Mouse (Mus musculus) MEL (cell line): ENCODE data around the gene Smg1. TPM values are rescaled to one million over a fixed set of nuclear protein-coding genes. Genes with fewer than 3 reads are reported as not detected.

Experiments
- DNase-seq: peaks from one replicate; pipeline ENCODE4 v3.0.0; 2011; ENCODE audit warnings: low read depth, low spot score
- H3K27ac ChIP-seq: 2 replicates; pipeline ENCODE4 v1.5.1; 2012; ENCODE audit warnings: low read depth, mild to moderate bottlenecking, control low read depth, low read length, moderate library complexity; ENCODE audit not compliant: control insufficient read depth
- H3K27me3 ChIP-seq, 2 experiments: fragments of 150-350 bp in 1 of 2; sonication (generic) in 1 of 2; 2 replicates each; pipeline ENCODE4 v1.6.1; 2012; ENCODE audit warnings: low read length in 2 of 2, mild to moderate bottlenecking in 2 of 2, improper control_type of control experiment in 1 of 2, moderate library complexity in 1 of 2; ENCODE audit not compliant: insufficient read depth in 2 of 2, control insufficient read depth in 1 of 2
- H3K36me3 ChIP-seq, 2 experiments: 2 replicates each; pipeline ENCODE4 v1.6.1; 2012 to 2014; ENCODE audit warnings: low read length in 2 of 2, improper control_type of control experiment in 1 of 2, inconsistent platforms in 1 of 2, mild to moderate bottlenecking in 1 of 2; ENCODE audit not compliant: insufficient read depth in 2 of 2, control insufficient read depth in 1 of 2
- H3K4me1 ChIP-seq, 2 experiments: fragments of 150-350 bp in 1 of 2; sonication (generic) in 1 of 2; 2 replicates each; pipeline ENCODE4 v1.6.1; 2012; ENCODE audit warnings: low read length in 2 of 2, improper control_type of control experiment in 1 of 2, mild to moderate bottlenecking in 1 of 2; ENCODE audit not compliant: insufficient read depth in 2 of 2, control insufficient read depth in 1 of 2
- H3K4me3 ChIP-seq, 2 experiments: fragments of 150-350 bp in 1 of 2; sonication (generic) in 1 of 2; 2 replicates each; pipeline ENCODE4 v1.5.1; 2012; ENCODE audit warnings: low read depth in 2 of 2, low read length in 2 of 2, mild to moderate bottlenecking in 2 of 2, moderate library complexity in 2 of 2, control low read depth in 1 of 2, improper control_type of control experiment in 1 of 2; ENCODE audit not compliant: control insufficient read depth in 1 of 2, insufficient read depth in 1 of 2
- H3K79me2 ChIP-seq: 2 replicates; pipeline ENCODE4 v1.6.1; 2012; ENCODE audit warnings: mild to moderate bottlenecking, low read length, moderate library complexity; ENCODE audit not compliant: control insufficient read depth, poor library complexity, insufficient read depth
- H3K9ac ChIP-seq: 2 replicates; pipeline ENCODE4 v1.6.1; 2012; ENCODE audit warnings: low read depth, mild to moderate bottlenecking, control low read depth, low read length, moderate library complexity; ENCODE audit not compliant: control insufficient read depth, poor library complexity, severe bottlenecking
- H3K9me3 ChIP-seq: fragments of 150-350 bp; sonication (generic); replicated peaks from 2 replicates; pipeline ENCODE4 v1.6.1; 2012; ENCODE audit warnings: mild to moderate bottlenecking, low read length, improper control_type of control experiment, moderate library complexity; ENCODE audit not compliant: insufficient read depth
- BHLHE40 ChIP-seq: IDR thresholded peaks from 2 replicates; pipeline ENCODE4 v1.6.1; 2012; ENCODE audit warnings: low read depth, mild to moderate bottlenecking, inconsistent platforms, low read length, improper control_type of control experiment, borderline replicate concordance
- CHD2 ChIP-seq: IDR thresholded peaks from 2 replicates; pipeline ENCODE4 v1.6.1; 2011; ENCODE audit warnings: low read length, improper control_type of control experiment
- CTCF ChIP-seq, 3 experiments: IDR thresholded peaks in 2 of 3; conservative IDR thresholded peaks in 1 of 3; 2 replicates each; pipeline ENCODE4 v1.5.1; 2011 to 2012; ENCODE audit warnings: low read length in 3 of 3, low read depth in 2 of 3, mild to moderate bottlenecking in 2 of 3, improper control_type of control experiment in 1 of 3, inconsistent platforms in 1 of 3, mixed read lengths in 1 of 3, moderate library complexity in 1 of 3; ENCODE audit not compliant: control insufficient read depth in 1 of 3, insufficient read depth in 1 of 3, poor library complexity in 1 of 3, severe bottlenecking in 1 of 3
- E2F4 ChIP-seq: IDR thresholded peaks from 2 replicates; pipeline ENCODE4 v1.6.1; 2011; ENCODE audit warnings: low read depth, low read length, improper control_type of control experiment, borderline replicate concordance
- ELF1 ChIP-seq: IDR thresholded peaks from 2 replicates; pipeline ENCODE4 v1.6.1; 2014; ENCODE audit warnings: low read depth, mild to moderate bottlenecking, inconsistent platforms, low read length, improper control_type of control experiment, moderate library complexity
- EP300 ChIP-seq, 2 experiments: IDR thresholded peaks; 2 replicates each; pipeline ENCODE4 v1.6.1; 2011; ENCODE audit warnings: improper control_type of control experiment in 2 of 2, low read length in 2 of 2, low read depth in 1 of 2, mild to moderate bottlenecking in 1 of 2
- GABPA ChIP-seq: IDR thresholded peaks from 2 replicates; pipeline ENCODE4 v1.6.1; 2012; ENCODE audit warnings: low read depth, mild to moderate bottlenecking, inconsistent platforms, low read length, improper control_type of control experiment, moderate library complexity
- GATA1 ChIP-seq: IDR thresholded peaks from 2 replicates; pipeline ENCODE4 v1.6.1; 2011; ENCODE audit warnings: low read depth, low read length, improper control_type of control experiment
- HCFC1 ChIP-seq: IDR thresholded peaks from 2 replicates; pipeline ENCODE4 v1.6.1; 2012; ENCODE audit warnings: low read depth, mild to moderate bottlenecking, inconsistent platforms, low read length, improper control_type of control experiment, moderate library complexity
- JUND ChIP-seq: IDR thresholded peaks from 2 replicates; pipeline ENCODE4 v1.6.1; 2011; ENCODE audit warnings: low read depth, mild to moderate bottlenecking, improper control_type of control experiment, low read length
- KAT2A ChIP-seq: conservative IDR thresholded peaks from 2 replicates; pipeline ENCODE4 v1.6.1; 2012; ENCODE audit warnings: low read depth, low read length, improper control_type of control experiment, inconsistent platforms
- MAFK ChIP-seq: IDR thresholded peaks from 2 replicates; pipeline ENCODE4 v1.6.1; 2011; ENCODE audit warnings: low read depth, mild to moderate bottlenecking, low read length, improper control_type of control experiment, borderline replicate concordance
- MAZ ChIP-seq: IDR thresholded peaks from 2 replicates; pipeline ENCODE4 v1.6.1; 2012; ENCODE audit warnings: low read depth, mild to moderate bottlenecking, inconsistent platforms, low read length, improper control_type of control experiment
- MEF2A ChIP-seq: IDR thresholded peaks from 2 replicates; pipeline ENCODE4 v1.6.1; 2014; ENCODE audit warnings: low read depth, mild to moderate bottlenecking, inconsistent platforms, low read length, improper control_type of control experiment; ENCODE audit not compliant: poor library complexity, insufficient replicate concordance, severe bottlenecking; ENCODE audit errors: extremely low read depth
- MXI1 ChIP-seq: IDR thresholded peaks from 2 replicates; pipeline ENCODE4 v1.6.1; 2011; ENCODE audit warnings: mild to moderate bottlenecking, low read depth, low read length, improper control_type of control experiment
- NELFE ChIP-seq: IDR thresholded peaks from 2 replicates; pipeline ENCODE4 v1.6.1; 2011; ENCODE audit warnings: low read depth, low read length, improper control_type of control experiment
- NRF1 ChIP-seq: IDR thresholded peaks from 2 replicates; pipeline ENCODE4 v1.6.1; 2014; ENCODE audit warnings: low read depth, mild to moderate bottlenecking, inconsistent platforms, low read length, improper control_type of control experiment, moderate library complexity; ENCODE audit not compliant: poor library complexity, insufficient read depth, severe bottlenecking
- POLR2AphosphoS2 ChIP-seq: IDR thresholded peaks from 2 replicates; pipeline ENCODE4 v1.6.1; 2011; ENCODE audit warnings: low read length, improper control_type of control experiment
- POLR2AphosphoS5 ChIP-seq: IDR thresholded peaks from 2 replicates; pipeline ENCODE4 v1.6.1; 2012; ENCODE audit warnings: low read depth, borderline replicate concordance, mild to moderate bottlenecking, inconsistent platforms, low read length, moderate library complexity, mixed read lengths
- RCOR1 ChIP-seq: IDR thresholded peaks from 2 replicates; pipeline ENCODE4 v1.6.1; 2012; ENCODE audit warnings: low read depth, mild to moderate bottlenecking, inconsistent platforms, low read length, improper control_type of control experiment
- SIN3A ChIP-seq: IDR thresholded peaks from 2 replicates; pipeline ENCODE4 v1.6.1; 2012; ENCODE audit warnings: low read length, improper control_type of control experiment, inconsistent platforms
- TBP ChIP-seq: IDR thresholded peaks from 2 replicates; pipeline ENCODE4 v1.8.0; 2011; ENCODE audit warnings: low read depth, low read length, improper control_type of control experiment
- UBTF ChIP-seq: IDR thresholded peaks from 2 replicates; pipeline ENCODE4 v1.6.1; 2012; ENCODE audit warnings: low read depth, mild to moderate bottlenecking, inconsistent platforms, low read length, improper control_type of control experiment, moderate library complexity, borderline replicate concordance; ENCODE audit not compliant: insufficient read depth
- ZC3H11A ChIP-seq: IDR thresholded peaks from 2 replicates; pipeline ENCODE4 v1.6.1; 2012; ENCODE audit warnings: low read depth, mild to moderate bottlenecking, inconsistent platforms, low read length, improper control_type of control experiment
- ZKSCAN1 ChIP-seq: IDR thresholded peaks from 2 replicates; pipeline ENCODE4 v1.6.1; 2012; ENCODE audit warnings: low read depth, mild to moderate bottlenecking, inconsistent platforms, low read length, improper control_type of control experiment, moderate library complexity
- polyA plus RNA-seq, 2 experiments: library from polyadenylated mRNA; stranded (reverse) in 1 of 2; unstranded in 1 of 2; fragments of >175 nt in 1 of 2; fragments of >200 nt in 1 of 2; gene quantifications; 2 replicates each; pipeline versions ENCODE4 v1.2.1 to v1.2.4; 2012; ENCODE audit warnings: low replicate concordance in 2 of 2, low read depth in 1 of 2; ENCODE audit not compliant: insufficient read length in 2 of 2, insufficient read depth in 1 of 2, missing spikeins in 1 of 2
- total RNA-seq: library from RNA; depleted of rRNA; stranded (reverse); fragments of 300-350 nt; gene quantifications from 2 replicates; pipeline ENCODE4 v1.2.3, GENCODE M21; 2012

The Smg1 gene
- total and polyA plus RNA-seq, 3 experiments, result 24.2 to 49.6 (median 32.6) TPM

DNA sequence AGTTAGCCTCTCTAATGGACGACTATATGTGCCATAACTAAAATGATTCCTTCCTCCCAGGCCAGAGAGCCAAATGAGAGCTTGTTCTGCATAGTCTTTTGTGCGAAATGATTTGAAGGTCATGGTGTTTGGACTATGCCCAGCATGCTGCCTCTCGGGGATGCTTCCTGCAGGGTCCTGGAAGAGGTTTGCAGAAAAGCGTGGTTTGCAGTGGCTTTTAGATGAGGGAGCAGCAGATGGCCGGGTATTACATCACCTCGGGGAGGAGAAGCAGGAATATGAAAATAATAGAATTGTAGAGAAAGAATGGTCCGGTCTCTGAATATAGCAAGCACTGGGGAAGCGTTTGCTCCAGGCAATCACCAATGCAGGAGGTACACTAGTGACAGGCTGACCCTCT, 11.0 kb upstream of the Smg1 start:
- H3K4me1 ChIP-seq, result no peaks in the 10 kb centered on the region; a peak in 1 of 4 replicates

DNA sequence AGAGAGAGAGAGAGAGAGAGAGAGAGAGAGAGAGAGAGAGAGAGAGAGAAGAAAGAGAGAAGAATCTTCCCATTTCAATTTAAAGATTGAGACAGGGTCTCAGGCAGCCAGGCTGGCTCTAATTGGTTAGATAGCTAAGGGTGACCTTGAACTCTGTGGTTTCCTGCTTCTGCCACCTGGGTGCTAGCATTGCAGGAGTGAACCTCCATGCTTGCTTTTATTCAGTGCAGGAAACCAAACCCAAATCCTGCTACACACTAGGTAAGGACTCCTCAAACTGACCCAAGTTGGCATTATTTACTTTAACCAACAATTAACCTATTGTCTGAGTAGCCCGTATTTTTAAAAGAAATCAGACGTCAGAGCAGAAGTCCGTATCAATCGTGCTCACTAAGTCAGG, 10.5 kb upstream of the Smg1 start:
- H3K27me3 ChIP-seq, result no peaks in the 10 kb centered on the region
- no peak overlapping the region for H3K9ac ChIP-seq
- DNase-seq, result no peak
- no peak for TF ChIP-seq SIN3A
- no peak for TF ChIP-seq UBTF
- TF ChIP-seq TBP, result no peak
- TF ChIP-seq ELF1, result no peak
- TF ChIP-seq MXI1, result no peak
- TF ChIP-seq POLR2AphosphoS5, result no peak
- TF ChIP-seq ZKSCAN1, result no peak
- TF ChIP-seq RCOR1, result no peak
- no peak for TF ChIP-seq HCFC1
- no peak for TF ChIP-seq KAT2A
- no peak for TF ChIP-seq MAZ
- no peak for TF ChIP-seq EP300 (IDR thresholded peaks at IDR 0.05; ENCODE audit: low read depth in 1 of 2, low read length in 2 of 2)
- TF ChIP-seq GABPA, result no peak
- no peak for TF ChIP-seq E2F4
- TF ChIP-seq CTCF (IDR thresholded peaks at IDR 0.05 in 2 of 3, conservative IDR thresholded peaks at IDR 0.05 in 1 of 3; ENCODE audit: control insufficient read depth in 1 of 3, insufficient read depth in 1 of 3, low read depth in 2 of 3, low read length in 3 of 3, poor library complexity in 1 of 3, severe bottlenecking in 1 of 3), result no peak
- no peak for TF ChIP-seq CHD2
- no peak overlapping the region for H3K27ac ChIP-seq
- H3K9me3 ChIP-seq, result no peaks in the 10 kb centered on the region
- H3K79me2 ChIP-seq, result no peaks in the 10 kb centered on the region
- no peaks in the 10 kb centered on the region for H3K36me3 ChIP-seq
- no peaks in the 10 kb centered on the region; a peak in 1 of 4 replicates for H3K4me1 ChIP-seq
- H3K4me3 ChIP-seq, result no peak overlapping the region

More for the DNA sequence above, 11.0 kb upstream of the Smg1 start:
- no peak for TF ChIP-seq ZC3H11A
- TF ChIP-seq NRF1, result no peak
- no peak for TF ChIP-seq MAFK
- TF ChIP-seq JUND, result no peak
- no peak for TF ChIP-seq BHLHE40
- no peak for TF ChIP-seq HCFC1
- no peak for TF ChIP-seq CTCF (IDR thresholded peaks at IDR 0.05 in 2 of 3, conservative IDR thresholded peaks at IDR 0.05 in 1 of 3; ENCODE audit: control insufficient read depth in 1 of 3, insufficient read depth in 1 of 3, low read depth in 2 of 3, low read length in 3 of 3, poor library complexity in 1 of 3, severe bottlenecking in 1 of 3)
- no peak for TF ChIP-seq CHD2
- no peak for TF ChIP-seq RCOR1
- no peak for TF ChIP-seq MEF2A
- TF ChIP-seq POLR2AphosphoS2, result no peak
- no peak for TF ChIP-seq GATA1
- TF ChIP-seq NELFE, result no peak
- Histone ChIP-seq H3K9me3 (no peaks in the 10 kb centered on the region), H3K4me3 (no peak overlapping the region), H3K79me2 (no peaks in the 10 kb centered on the region), H3K9ac (no peak overlapping the region), H3K27ac (no peak overlapping the region), H3K27me3 (no peaks in the 10 kb centered on the region), H3K36me3 (no peaks in the 10 kb centered on the region)
- no peak for DNase-seq
